Mouse (Mus musculus): Measurements from ENCODE around the gene Pnpla6. TPM values are rescaled to one million over a fixed set of nuclear protein-coding genes. Genes with fewer than 3 reads are reported as not detected.

Pnpla6 gene
- total and polyA plus RNA-seq, 2 experiments from 2014 or later: 26.3 to 56.4 TPM

DNA sequence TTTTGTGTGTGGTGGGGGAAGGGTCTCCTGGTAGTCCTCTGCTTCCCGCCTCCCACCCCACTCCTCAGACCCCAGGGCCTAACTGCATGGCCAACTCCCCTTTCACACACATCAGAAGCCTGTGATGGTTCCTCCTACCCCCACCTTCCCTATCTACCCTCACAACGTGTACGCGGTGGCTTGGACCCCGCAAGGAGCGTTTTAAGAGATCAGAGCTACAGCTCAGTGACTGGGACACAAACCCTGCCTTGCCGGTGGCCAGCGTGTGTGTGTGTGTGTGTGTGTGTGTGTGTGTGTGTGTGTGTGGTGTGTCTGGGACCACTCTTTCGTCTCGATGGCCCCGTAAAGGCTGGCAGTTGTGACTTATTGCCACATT, 73.1 kb downstream of the Pnpla6 start:
- Histone ChIP-seq H3K4me3 (ENCODE audit: low read depth, low read length) (peak overlapping the region; percentile 87), H3K27ac (ENCODE audit: low read depth, low read length) (peak overlapping the region; percentile 84), H3K9me3 (ENCODE audit: low read length) (no peaks in the 10 kb centered on the region), H3K9ac (peak overlapping the region; percentile 90), H3K4me1 (ENCODE audit: insufficient read depth) (no peaks in the 10 kb centered on the region), H3K4me2 (ENCODE audit: low read depth) (peak overlapping the region; percentile 68), H3K36me3 (ENCODE audit: insufficient read depth) (no peaks in the 10 kb centered on the region), H3K27me3 (ENCODE audit: insufficient read depth, low read length) (no peaks in the 10 kb centered on the region)
- TF ChIP-seq CTCF (IDR thresholded peaks at IDR 0.05; ENCODE audit: low read depth): no peak
- ATAC-seq (peak; percentile 68), DNase-seq (peak; percentile 58)
- 2% methylated on average over 10 of the region's 11 CpGs for WGBS

GRCm38 (mm10) chr8:3593470-3593869, 78.3 kb downstream of the Pnpla6 start:
- Histone ChIP-seq H3K4me3 (ENCODE audit: low read depth, low read length) (no peak overlapping the region), H3K4me2 (ENCODE audit: low read depth) (no peak overlapping the region), H3K9ac (no peak overlapping the region), H3K36me3 (ENCODE audit: insufficient read depth) (peaks cover 10% of the 10 kb centered on the region), H3K27me3 (ENCODE audit: insufficient read depth, low read length) (no peaks in the 10 kb centered on the region), H3K4me1 (ENCODE audit: insufficient read depth) (no peaks in the 10 kb centered on the region), H3K27ac (ENCODE audit: low read depth, low read length) (no peak overlapping the region), H3K9me3 (ENCODE audit: low read length) (no peaks in the 10 kb centered on the region)
- no peak for TF ChIP-seq CTCF (IDR thresholded peaks at IDR 0.05; ENCODE audit: low read depth)
- WGBS: 54% methylated on average over 3 of the region's 3 CpGs
- ATAC-seq (no peak), DNase-seq (no peak)

Other genes with a start within 250 kb of the Pnpla6 start
- gene Insr, start 235.8 kb upstream of the Pnpla6 start, total RNA-seq (2014; rRNA removed): 31.5 and 39.5 TPM in 2 replicates
- gene Insr, start 235.8 kb upstream of the Pnpla6 start, polyA plus RNA-seq (2015; fragmentation: Nextera tagmentation; extraction: Ambion mirVana): 21.5 and 36.9 TPM in 2 replicates
- 0.08 TPM in 1 of 2 replicates, not detected in the other for gene A430078G23Rik, start 162.0 kb upstream of the Pnpla6 start, total RNA-seq (2014; rRNA removed)
- not detected in 2 replicates for gene A430078G23Rik, start 162.0 kb upstream of the Pnpla6 start, polyA plus RNA-seq (2015; fragmentation: Nextera tagmentation; extraction: Ambion mirVana)
- 39.4 and 41.6 TPM in 2 replicates for gene Arhgef18, start 122.4 kb upstream of the Pnpla6 start, total RNA-seq (2014; rRNA removed)
- gene Arhgef18, start 122.4 kb upstream of the Pnpla6 start, polyA plus RNA-seq (2015; fragmentation: Nextera tagmentation; extraction: Ambion mirVana): 4.5 and 6.8 TPM in 2 replicates
- 1.1 and 1.3 TPM in 2 replicates for gene Pex11g, start 47.7 kb upstream of the Pnpla6 start, total RNA-seq (2014; rRNA removed)
- 2.0 and 2.2 TPM in 2 replicates for gene Pex11g, start 47.7 kb upstream of the Pnpla6 start, polyA plus RNA-seq (2015; fragmentation: Nextera tagmentation; extraction: Ambion mirVana)
- 0.15 TPM in 1 of 2 replicates, not detected in the other for gene Tex45, start 44.5 kb upstream of the Pnpla6 start, total RNA-seq (2014; rRNA removed)
- gene Tex45, start 44.5 kb upstream of the Pnpla6 start, polyA plus RNA-seq (2015; fragmentation: Nextera tagmentation; extraction: Ambion mirVana): 0.18 and 0.68 TPM in 2 replicates
- gene Zfp358, start 22.2 kb upstream of the Pnpla6 start, total RNA-seq (2014; rRNA removed): 64.6 and 85.3 TPM in 2 replicates
- gene Zfp358, start 22.2 kb upstream of the Pnpla6 start, polyA plus RNA-seq (2015; fragmentation: Nextera tagmentation; extraction: Ambion mirVana): 64.7 and 67.9 TPM in 2 replicates
- gene Mcoln1, start 14.9 kb upstream of the Pnpla6 start, total RNA-seq (2014; rRNA removed): 63.5 and 77.6 TPM in 2 replicates
- 69.8 and 80.5 TPM in 2 replicates for gene Mcoln1, start 14.9 kb upstream of the Pnpla6 start, polyA plus RNA-seq (2015; fragmentation: Nextera tagmentation; extraction: Ambion mirVana)
- not detected in 2 replicates for gene C330021F23Rik, start 52.6 kb downstream of the Pnpla6 start, total RNA-seq (2014; rRNA removed)
- 0.22 and 0.29 TPM in 2 replicates for gene C330021F23Rik, start 52.6 kb downstream of the Pnpla6 start, polyA plus RNA-seq (2015; fragmentation: Nextera tagmentation; extraction: Ambion mirVana)
- 97.8 and 103 TPM in 2 replicates for gene Camsap3, start 71.9 kb downstream of the Pnpla6 start, total RNA-seq (2014; rRNA removed)
- gene Camsap3, start 71.9 kb downstream of the Pnpla6 start, polyA plus RNA-seq (2015; fragmentation: Nextera tagmentation; extraction: Ambion mirVana): 36.6 and 42.4 TPM in 2 replicates
- gene Xab2, start 105.9 kb downstream of the Pnpla6 start, total RNA-seq (2014; rRNA removed): 38.7 and 48.4 TPM in 2 replicates
- gene Xab2, start 105.9 kb downstream of the Pnpla6 start, polyA plus RNA-seq (2015; fragmentation: Nextera tagmentation; extraction: Ambion mirVana): 34.6 and 37.3 TPM in 2 replicates
- gene Pet100, start 106.2 kb downstream of the Pnpla6 start, total RNA-seq (2014; rRNA removed): 17.7 and 22.9 TPM in 2 replicates
- 82.4 and 121 TPM in 2 replicates for gene Pet100, start 106.2 kb downstream of the Pnpla6 start, polyA plus RNA-seq (2015; fragmentation: Nextera tagmentation; extraction: Ambion mirVana)
- not detected in 2 replicates for gene Pcp2, start 110.2 kb downstream of the Pnpla6 start, total RNA-seq (2014; rRNA removed)
- not detected in 2 replicates for gene Pcp2, start 110.2 kb downstream of the Pnpla6 start, polyA plus RNA-seq (2015; fragmentation: Nextera tagmentation; extraction: Ambion mirVana)
- gene Stxbp2, start 115.6 kb downstream of the Pnpla6 start, total RNA-seq (2014; rRNA removed): 33.9 and 43.8 TPM in 2 replicates
- gene Stxbp2, start 115.6 kb downstream of the Pnpla6 start, polyA plus RNA-seq (2015; fragmentation: Nextera tagmentation; extraction: Ambion mirVana): 35.5 and 44.7 TPM in 2 replicates
- 0.38 and 1.7 TPM in 2 replicates for gene Retn, start 140.4 kb downstream of the Pnpla6 start, total RNA-seq (2014; rRNA removed)
- gene Retn, start 140.4 kb downstream of the Pnpla6 start, polyA plus RNA-seq (2015; fragmentation: Nextera tagmentation; extraction: Ambion mirVana): 0.42 and 0.44 TPM in 2 replicates
- gene Mcemp1, start 150.4 kb downstream of the Pnpla6 start, total RNA-seq (2014; rRNA removed): 0.19 TPM in 1 of 2 replicates, not detected in the other
- 0.30 and 0.40 TPM in 2 replicates for gene Mcemp1, start 150.4 kb downstream of the Pnpla6 start, polyA plus RNA-seq (2015; fragmentation: Nextera tagmentation; extraction: Ambion mirVana)
- gene Fcor, start 157.0 kb downstream of the Pnpla6 start, total RNA-seq (2014; rRNA removed): 9.8 and 13.7 TPM in 2 replicates
- gene Fcor, start 157.0 kb downstream of the Pnpla6 start, polyA plus RNA-seq (2015; fragmentation: Nextera tagmentation; extraction: Ambion mirVana): 21.0 and 22.2 TPM in 2 replicates
- 70.5 and 72.7 TPM in 2 replicates for gene Trappc5, start 160.9 kb downstream of the Pnpla6 start, total RNA-seq (2014; rRNA removed)
- 61.2 and 68.5 TPM in 2 replicates for gene Trappc5, start 160.9 kb downstream of the Pnpla6 start, polyA plus RNA-seq (2015; fragmentation: Nextera tagmentation; extraction: Ambion mirVana)
- not detected in 2 replicates for gene Fcer2a, start 178.8 kb downstream of the Pnpla6 start, total RNA-seq (2014; rRNA removed)
- gene Fcer2a, start 178.8 kb downstream of the Pnpla6 start, polyA plus RNA-seq (2015; fragmentation: Nextera tagmentation; extraction: Ambion mirVana): 0.20 and 0.24 TPM in 2 replicates
- gene Clec4g, start 205.3 kb downstream of the Pnpla6 start, total RNA-seq (2014; rRNA removed): not detected in 2 replicates
- gene Clec4g, start 205.3 kb downstream of the Pnpla6 start, polyA plus RNA-seq (2015; fragmentation: Nextera tagmentation; extraction: Ambion mirVana): 0.21 TPM in 1 of 2 replicates, not detected in the other
- gene Cd209a, start 233.6 kb downstream of the Pnpla6 start, total RNA-seq (2014; rRNA removed): not detected in 2 replicates
- gene Cd209a, start 233.6 kb downstream of the Pnpla6 start, polyA plus RNA-seq (2015; fragmentation: Nextera tagmentation; extraction: Ambion mirVana): 0.13 TPM in 1 of 2 replicates, not detected in the other